Mouse (Mus musculus): ENCODE measurements around the gene Plekhg1.

DNA sequence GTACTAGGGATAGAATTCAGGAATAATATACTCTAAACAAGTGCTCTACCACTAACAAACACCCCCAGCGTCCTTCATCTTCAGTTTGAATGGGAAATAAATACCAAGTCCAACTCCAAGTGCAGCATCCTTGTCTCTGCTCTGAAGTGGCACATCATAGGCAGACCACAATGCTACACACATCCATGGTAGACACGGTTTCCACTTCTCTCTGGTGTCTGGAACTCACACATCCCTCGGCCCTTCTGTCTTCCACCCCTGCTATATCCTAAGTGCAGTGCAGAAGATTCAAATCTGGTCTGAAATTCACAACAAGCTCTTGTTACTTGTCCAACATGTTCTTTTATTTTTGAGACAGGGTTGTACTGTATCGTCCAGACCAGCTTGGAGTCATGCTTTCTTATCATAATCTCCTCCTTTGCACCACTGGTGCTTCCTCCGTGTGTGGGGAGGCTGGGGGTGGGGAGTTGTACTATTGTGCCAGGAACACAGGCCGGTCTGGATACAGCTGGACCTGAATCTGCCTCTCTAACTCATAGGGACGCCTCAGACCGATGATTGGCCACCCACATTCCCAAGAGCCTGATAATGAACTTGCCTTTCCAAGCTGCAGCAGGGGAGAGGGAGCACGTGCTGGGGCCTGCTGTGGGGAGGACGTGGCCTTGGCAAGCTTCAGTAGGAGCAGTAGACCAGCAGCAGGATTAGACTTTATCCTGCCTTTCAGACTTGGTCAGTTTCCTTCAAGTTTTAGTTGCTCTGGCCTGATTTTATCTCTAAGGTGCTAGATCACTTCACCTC is 70.5 kb downstream of the Plekhg1 start:
- TF ChIP-seq CTCF (IDR thresholded peaks at IDR 0.05; ENCODE audit: borderline replicate concordance, control insufficient read depth, extremely low read depth, insufficient read depth, low read length, poor library complexity) = no peak
- no peak for TF ChIP-seq POLR2A (IDR thresholded peaks at IDR 0.05; ENCODE audit: control insufficient read depth, extremely low read depth, insufficient read depth, low read length, poor library complexity)

Data from thymus, adult 2 months (tissue).